In the genomic region with DNA sequence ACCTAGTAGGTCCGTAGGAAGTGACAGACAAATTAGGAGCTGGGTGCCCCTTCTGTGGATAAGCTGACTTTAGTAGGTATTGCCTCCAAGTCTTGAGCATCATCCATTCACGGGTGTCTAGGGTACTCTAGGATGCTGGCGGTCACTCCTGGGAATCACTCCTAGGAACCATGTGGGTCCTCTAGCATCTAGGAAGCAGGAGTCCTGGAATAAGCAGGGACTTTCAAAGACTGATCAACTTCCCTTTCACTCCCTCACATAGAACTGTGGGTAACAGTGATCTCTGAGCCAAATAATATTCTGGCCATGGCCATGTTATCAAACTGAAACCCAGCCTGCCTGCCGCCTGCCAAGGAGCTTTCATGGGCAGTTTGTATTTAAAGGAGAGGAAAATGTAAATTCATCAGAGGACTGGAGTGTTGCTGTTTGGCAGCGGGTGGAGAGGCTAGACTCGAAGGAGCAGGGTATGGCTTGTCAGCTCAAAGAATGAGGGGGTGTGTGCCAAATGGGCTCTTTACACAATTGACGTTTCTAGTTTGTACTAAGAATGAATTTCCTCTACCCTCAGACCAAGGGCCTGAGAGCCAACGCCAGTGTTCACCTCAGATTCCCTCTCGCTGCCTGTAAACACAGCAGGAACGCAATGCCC, we compare ENCODE assay signal across 11 mouse cellular contexts.
A peak's percentile ranks its signal among the peaks of the same experiment; 100 is the strongest.
DNase-seq lines count a peak whose midpoint lies in the region; ATAC-seq lines count a peak whose summit lies in the region.
"Had no signal": no experiment of that assay in that cellular context is flagged by ENCODE, and none has a peak within 500 bp of the region (broad histone marks: within the 10 kb centered on the region; RNA-seq: fewer than 3 reads in every experiment).

No protein-coding gene starts in this region.

- WGBS in forebrain, embryonic 15.5 days: 59% methylated on average over 10 of the region's 10 CpGs
- 80% methylated on average over 10 of the region's 10 CpGs for WGBS in forebrain, embryonic 10.5 days
- WGBS in limb, embryonic 11.5 days: 80% methylated on average over 10 of the region's 10 CpGs
- WGBS in limb, embryonic 10.5 days: 75% methylated on average over 10 of the region's 10 CpGs
- 51% methylated on average over 10 of the region's 10 CpGs for WGBS in forebrain, embryonic 16.5 days
- 72% methylated on average over 10 of the region's 10 CpGs for WGBS in neural tube, embryonic 15.5 days

- no peaks in the 10 kb centered on the region for H3K4me1 ChIP-seq in forebrain, embryonic 15.5 days
- no peaks in the 10 kb centered on the region for H3K4me1 ChIP-seq in forebrain, embryonic 10.5 days
- H3K4me1 ChIP-seq in limb, embryonic 11.5 days (ENCODE audit: control insufficient read depth, insufficient read depth, low read length): 0 out of 2 replicates have a peak, but pooled peaks cover 2% of the 10 kb centered on the region
- H3K4me1 ChIP-seq in limb, embryonic 10.5 days: peaks cover 9% of the 10 kb centered on the region; the same call in 1 of the 2 replicates
- no peaks in the 10 kb centered on the region; the same call in 1 of the 2 replicates for H3K4me1 ChIP-seq in forebrain, embryonic 16.5 days (replicated peaks; ENCODE audit: control insufficient read depth, insufficient read depth, low read length)
- H3K4me1 ChIP-seq in neural tube, embryonic 15.5 days: no peaks in the 10 kb centered on the region
- H3K4me1 ChIP-seq: embryonic facial prominence, embryonic 13.5 days had no signal

- ATAC-seq in forebrain, embryonic 15.5 days (replicated peaks): peak; percentile 64; the same call in 1 of the 2 replicates
- ATAC-seq in limb, embryonic 11.5 days (ENCODE audit: insufficient number of reproducible peaks, low FRiP score, low TSS enrichment, low read depth): no peak
- ATAC-seq in forebrain, embryonic 16.5 days: peak; percentile 75
- no peak for ATAC-seq in neural tube, embryonic 15.5 days (ENCODE audit: low FRiP score)

- H3K27ac ChIP-seq in forebrain, embryonic 15.5 days (replicated peaks): no peak overlapping the region
- no peak overlapping the region for H3K27ac ChIP-seq in forebrain, embryonic 10.5 days
- no peak overlapping the region for H3K27ac ChIP-seq in limb, embryonic 11.5 days (replicated peaks; ENCODE audit: low read depth, low read length)
- H3K27ac ChIP-seq in limb, embryonic 10.5 days: no peak overlapping the region
- H3K27ac ChIP-seq in forebrain, embryonic 16.5 days (ENCODE audit: low read length): no peak overlapping the region
- H3K27ac ChIP-seq in neural tube, embryonic 15.5 days (replicated peaks): no peak overlapping the region
- H3K27ac ChIP-seq: embryonic facial prominence, embryonic 13.5 days had no signal

- H3K36me3 ChIP-seq in forebrain, embryonic 15.5 days: no peaks in the 10 kb centered on the region
- H3K36me3 ChIP-seq in forebrain, embryonic 10.5 days (replicated peaks): peaks cover 46% of the 10 kb centered on the region
- H3K36me3 ChIP-seq in limb, embryonic 11.5 days (ENCODE audit: control insufficient read depth, insufficient read depth, low read length): no peaks in the 10 kb centered on the region
- no peaks in the 10 kb centered on the region for H3K36me3 ChIP-seq in limb, embryonic 10.5 days
- H3K36me3 ChIP-seq in forebrain, embryonic 16.5 days (ENCODE audit: control insufficient read depth, insufficient read depth): no peaks in the 10 kb centered on the region
- no peaks in the 10 kb centered on the region for H3K36me3 ChIP-seq in neural tube, embryonic 15.5 days
- H3K36me3 ChIP-seq: embryonic facial prominence, embryonic 13.5 days had no signal

- H3K9me3 ChIP-seq in forebrain, embryonic 15.5 days: no peaks in the 10 kb centered on the region
- H3K9me3 ChIP-seq in forebrain, embryonic 10.5 days: no peaks in the 10 kb centered on the region
- H3K9me3 ChIP-seq in limb, embryonic 11.5 days (ENCODE audit: control insufficient read depth, low read length): no peaks in the 10 kb centered on the region
- H3K9me3 ChIP-seq in limb, embryonic 10.5 days (replicated peaks): no peaks in the 10 kb centered on the region
- no peaks in the 10 kb centered on the region for H3K9me3 ChIP-seq in forebrain, embryonic 16.5 days (ENCODE audit: control insufficient read depth, low read length)
- H3K9me3 ChIP-seq in neural tube, embryonic 15.5 days (replicated peaks): no peaks in the 10 kb centered on the region
- H3K9me3 ChIP-seq: embryonic facial prominence, embryonic 13.5 days had no signal

- H3K27me3 ChIP-seq in forebrain, embryonic 15.5 days: no peaks in the 10 kb centered on the region
- H3K27me3 ChIP-seq in forebrain, embryonic 10.5 days (ENCODE audit: poor library complexity, severe bottlenecking): no peaks in the 10 kb centered on the region
- no peaks in the 10 kb centered on the region for H3K27me3 ChIP-seq in limb, embryonic 11.5 days (ENCODE audit: control insufficient read depth, insufficient read depth, low read length)
- H3K27me3 ChIP-seq in limb, embryonic 10.5 days (ENCODE audit: low read depth, poor library complexity, severe bottlenecking): no peaks in the 10 kb centered on the region
- no peaks in the 10 kb centered on the region for H3K27me3 ChIP-seq in forebrain, embryonic 16.5 days (replicated peaks; ENCODE audit: control insufficient read depth, insufficient read depth, low read length)
- H3K27me3 ChIP-seq in neural tube, embryonic 15.5 days (replicated peaks): no peaks in the 10 kb centered on the region
- H3K27me3 ChIP-seq: embryonic facial prominence, embryonic 13.5 days had no signal

- H3K9ac ChIP-seq in forebrain, embryonic 15.5 days (replicated peaks): no peak overlapping the region
- no peak overlapping the region for H3K9ac ChIP-seq in limb, embryonic 11.5 days (ENCODE audit: low read length)
- no peak overlapping the region for H3K9ac ChIP-seq in forebrain, embryonic 16.5 days (replicated peaks; ENCODE audit: low read depth, low read length)
- H3K9ac ChIP-seq in neural tube, embryonic 15.5 days (replicated peaks): no peak overlapping the region
- H3K9ac ChIP-seq: embryonic facial prominence, embryonic 13.5 days had no signal

- H3K4me2 ChIP-seq in forebrain, embryonic 15.5 days (replicated peaks): no peak overlapping the region
- H3K4me2 ChIP-seq in limb, embryonic 11.5 days (ENCODE audit: low read depth, severe bottlenecking): no peak overlapping the region
- H3K4me2 ChIP-seq in forebrain, embryonic 16.5 days (ENCODE audit: low read length): no peak overlapping the region
- H3K4me2 ChIP-seq in neural tube, embryonic 15.5 days: no peak overlapping the region
- H3K4me2 ChIP-seq: embryonic facial prominence, embryonic 13.5 days had no signal

- DNase-seq in forebrain, embryonic 10.5 days (ENCODE audit: extremely low spot score, low spot score): no peak
- peak; percentile 17 for DNase-seq in limb, embryonic 11.5 days (ENCODE audit: low spot score)
- no peak for DNase-seq in limb, embryonic 10.5 days (ENCODE audit: low spot score)
- DNase-seq in lung, postnatal 36 days: peak; percentile 71
- DNase-seq: cerebellum, adult 2 months; liver; right cerebral cortex, postnatal 4 days had no signal

- no peak overlapping the region for H3K4me3 ChIP-seq in forebrain, embryonic 15.5 days
- no peak overlapping the region for H3K4me3 ChIP-seq in forebrain, embryonic 10.5 days
- no peak overlapping the region for H3K4me3 ChIP-seq in limb, embryonic 11.5 days (ENCODE audit: low read depth, low read length)
- no peak overlapping the region for H3K4me3 ChIP-seq in limb, embryonic 10.5 days
- no peak overlapping the region for H3K4me3 ChIP-seq in forebrain, embryonic 16.5 days (replicated peaks; ENCODE audit: low read length)
- no peak overlapping the region for H3K4me3 ChIP-seq in neural tube, embryonic 15.5 days (replicated peaks)
- H3K4me3 ChIP-seq: embryonic facial prominence, embryonic 13.5 days had no signal

Comparison
In these comparisons a context has a peak if more than half of its experiments do, and no peak if none do; other contexts are left out.
1. DNase-seq: peak in limb, embryonic 11.5 days (single experiment) and lung, postnatal 36 days (single experiment); none in forebrain, embryonic 10.5 days (single experiment) and limb, embryonic 10.5 days (single experiment).
2. ATAC-seq: peak in forebrain, embryonic 15.5 days (single experiment) and forebrain, embryonic 16.5 days (single experiment); none in limb, embryonic 11.5 days (single experiment) and neural tube, embryonic 15.5 days (single experiment).